Mouse (Mus musculus) layer of hippocampus, postnatal 10 days (tissue): ENCODE data around the gene Eif2s3x. TPM values are rescaled to one million over a fixed set of nuclear protein-coding genes. Genes with fewer than 3 reads are reported as not detected.

ENCODE experiments used
- DNase-seq, 2 experiments: peaks; one replicate each; pipeline ENCODE4 v3.0.0; 2021; ENCODE audit warnings: low spot score in 2 of 2
- long read RNA-seq: library from polyadenylated mRNA; stranded (forward); transcript quantifications from one replicate; pipeline ENCODE4 v2.0.0, GENCODE M21; 2023
- total RNA-seq, 2 experiments: library from RNA; stranded (reverse); gene quantifications; 2 replicates each; pipeline ENCODE4 v1.2.3; 2021

Gene Eif2s3x
- total RNA-seq: 100 to 1,000 TPM; 124 to 175 TPM
- long read RNA-seq, transcript Eif2s3x-201 (12 exons, 3,647 nt): major isoform, 37 of 67 reads
- long read RNA-seq, partial matches to known transcripts: 11 of 67 reads
- long read RNA-seq, other reads (novel, unspliced or antisense): 19 of 67 reads

GRCm38 (mm10) chrX:94212597-94213321, at the start of gene Eif2s3x:
Gene Eif2s3x, minus strand, starts transcription at chrX:94212862.
- DNase-seq: peak; percentile 79 to 95

GRCm38 (mm10) chrX:94235601-94236000, 22.9 kb upstream of the Eif2s3x start:
- no peak for DNase-seq

- DNase-seq: peak in 1 of 2 experiments; percentile 14
Measured at GRCm38 (mm10) chrX:94235190-94235555, 22.5 kb upstream of the Eif2s3x start.

- peak; percentile 77 to 86 for DNase-seq
Measured at GRCm38 (mm10) chrX:94234532-94235189, 22.0 kb upstream of the Eif2s3x start, which contains the start of gene Klhl15. Gene Klhl15, plus strand, starts transcription at chrX:94234599.

- DNase-seq: no peak
Measured at GRCm38 (mm10) chrX:94233936-94234531, 21.4 kb upstream of the Eif2s3x start.

GRCm38 (mm10) chrX:94233432-94233831, 20.8 kb upstream of the Eif2s3x start:
- DNase-seq: no peak

- DNase-seq: peak in 1 of 2 experiments; percentile 17
Measured at GRCm38 (mm10) chrX:94213384-94213783, 722 bp upstream of the Eif2s3x start.

GRCm38 (mm10) chrX:94212264-94212596, 432 bp downstream of the Eif2s3x start:
- no peak for DNase-seq

- DNase-seq: peak in 1 of 2 experiments; percentile 64
Measured at GRCm38 (mm10) chrX:94197789-94198188, 14.9 kb downstream of the Eif2s3x start.

GRCm38 (mm10) chrX:94193901-94194300, 18.8 kb downstream of the Eif2s3x start:
- peak in 1 of 2 experiments; percentile 26 for DNase-seq

- no peak for DNase-seq
Measured at GRCm38 (mm10) chrX:94185156-94185555, 27.5 kb downstream of the Eif2s3x start.

- DNase-seq: no peak
Measured at GRCm38 (mm10) chrX:94183814-94184213, 28.8 kb downstream of the Eif2s3x start.

GRCm38 (mm10) chrX:94177715-94178340, 34.8 kb downstream of the Eif2s3x start:
- peak; percentile 82 to 93 for DNase-seq

- no peak for DNase-seq
Measured at GRCm38 (mm10) chrX:94169348-94169747, 43.3 kb downstream of the Eif2s3x start.

GRCm38 (mm10) chrX:94152251-94152830, 60.3 kb downstream of the Eif2s3x start:
- no peak for DNase-seq

GRCm38 (mm10) chrX:94150471-94150870, 62.2 kb downstream of the Eif2s3x start:
- DNase-seq: no peak

GRCm38 (mm10) chrX:94142004-94142771, 70.5 kb downstream of the Eif2s3x start:
- DNase-seq: no peak

- DNase-seq: no peak
Measured at GRCm38 (mm10) chrX:94140080-94140479, 72.6 kb downstream of the Eif2s3x start.
